Mouse (Mus musculus) midbrain, embryonic 12.5 days (tissue): ENCODE data around the gene Cypt15. TPM values are rescaled to one million over a fixed set of nuclear protein-coding genes. Genes with fewer than 3 reads are reported as not detected.
"Not testable (repeated sequence)": the region's sequence is repeated elsewhere in the genome, so short reads cannot be mapped to it uniquely, and the experiment has no call there.

Experiments used
- ATAC-seq: fragments of 200-750 bp; cut with Nextera tagmentation; 2 replicates; pipeline ENCODE4 v1.8.0; 2017; ENCODE audit warnings: low read depth, moderate TSS enrichment, moderate library complexity; ENCODE audit not compliant: low FRiP score
- H3K27ac ChIP-seq: fragments of 300-500 bp; sonication (generic); replicated peaks from 2 replicates; pipeline ENCODE4 v1.5.1; 2016; ENCODE audit warnings: mild to moderate bottlenecking
- H3K27me3 ChIP-seq: fragments of 300-500 bp; sonication (generic); 2 replicates; pipeline ENCODE4 v1.6.1; 2016; ENCODE audit warnings: mild to moderate bottlenecking
- H3K36me3 ChIP-seq: fragments of 300-500 bp; sonication (generic); 2 replicates; pipeline ENCODE4 v1.6.1; 2016
- H3K4me1 ChIP-seq: fragments of 300-500 bp; sonication (generic); 2 replicates; pipeline ENCODE4 v1.6.1; 2016
- H3K4me2 ChIP-seq: fragments of 300-500 bp; sonication (generic); replicated peaks from 2 replicates; pipeline ENCODE4 v1.6.1; 2016; ENCODE audit warnings: mild to moderate bottlenecking, moderate library complexity
- H3K4me3 ChIP-seq: fragments of 300-500 bp; sonication (generic); 2 replicates; pipeline ENCODE4 v1.5.1; 2016; ENCODE audit warnings: mild to moderate bottlenecking
- H3K9ac ChIP-seq: fragments of 300-500 bp; sonication (generic); replicated peaks from 2 replicates; pipeline ENCODE4 v1.6.1; 2016; ENCODE audit warnings: mild to moderate bottlenecking, moderate library complexity
- H3K9me3 ChIP-seq: fragments of 300-500 bp; sonication (generic); 2 replicates; pipeline ENCODE4 v1.6.1; 2016; ENCODE audit warnings: mild to moderate bottlenecking
- WGBS: fragments of 180-500 bp; shearing (Covaris S2); methylation state at CpG from one replicate; pipeline ENCODE4 v1.1.7; 2016; 5-methylcytosine and 5-hydroxymethylcytosine counted together
- polyA plus RNA-seq: library from polyadenylated mRNA; unstranded; fragments of >200 nt; fragmentation: Nextera tagmentation; extraction: Ambion mirVana; gene quantifications from 2 replicates; pipeline ENCODE4 v1.2.1, GENCODE M21; 2016

The Cypt15 gene
- not detected in 2 replicates for polyA plus RNA-seq

- not testable (repeated sequence) for H3K27me3 ChIP-seq, H3K9me3 ChIP-seq, H3K4me1 ChIP-seq, H3K4me2 ChIP-seq, H3K9ac ChIP-seq, H3K4me3 ChIP-seq, H3K36me3 ChIP-seq, ATAC-seq, H3K27ac ChIP-seq
- 89% methylated on average over 1 of the region's 1 CpGs for WGBS
Measured at GRCm38 (mm10) chrX:39345967-39346366, at the start of gene Cypt15. Gene Cypt15, plus strand, starts transcription at chrX:39346267.

DNA sequence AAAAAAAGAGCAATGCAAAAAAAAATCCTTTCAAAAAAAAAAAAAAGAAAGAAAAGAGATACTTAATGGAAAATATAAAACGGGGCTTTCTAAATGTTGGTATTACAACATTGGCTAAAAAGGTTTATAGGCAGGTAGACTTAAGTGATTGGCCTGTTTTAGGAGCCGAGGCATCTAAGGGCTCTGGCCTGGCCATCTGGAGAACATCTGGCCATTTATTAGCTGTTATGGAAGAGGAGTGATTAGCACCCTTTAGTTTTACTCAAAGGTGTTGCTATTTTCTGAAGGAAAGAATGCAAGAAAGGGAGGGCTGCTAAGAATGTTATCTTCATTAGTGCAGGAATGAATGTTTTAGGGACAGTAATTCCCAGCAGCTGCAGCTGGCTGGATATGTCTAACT lies 24.9 kb downstream of the Cypt15 start:
- ATAC-seq, result no peak
- Histone ChIP-seq H3K27ac (no peak overlapping the region), H3K4me1 (no peaks in the 10 kb centered on the region), H3K27me3 (no peaks in the 10 kb centered on the region), H3K9ac (no peak overlapping the region), H3K36me3 (no peaks in the 10 kb centered on the region), H3K4me2 (no peak overlapping the region), H3K4me3 (no peak overlapping the region), H3K9me3 (no peaks in the 10 kb centered on the region)
- WGBS, result 84% methylated on average over 2 of the region's 2 CpGs

DNA sequence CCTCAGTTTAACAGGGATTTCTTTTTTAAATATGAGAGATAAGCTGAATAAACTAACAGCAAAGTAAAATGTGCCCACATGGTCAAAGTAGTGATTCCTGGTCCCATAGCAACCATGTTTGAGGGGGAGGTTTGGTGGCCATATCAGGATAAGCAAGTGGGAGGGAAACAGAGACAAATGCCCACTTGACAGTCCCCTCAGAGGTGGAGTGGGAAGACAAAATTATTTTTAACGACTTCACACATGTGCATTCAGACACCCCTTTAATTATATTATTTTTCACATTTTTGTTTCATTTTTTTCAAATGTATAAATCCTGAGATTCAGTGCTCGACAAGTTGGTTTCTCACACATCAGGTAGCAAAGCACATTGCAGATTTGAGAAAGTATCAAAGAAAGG lies 32.8 kb downstream of the Cypt15 start:
- Histone ChIP-seq H3K27ac (no peak overlapping the region), H3K9me3 (no peaks in the 10 kb centered on the region), H3K4me2 (no peak overlapping the region), H3K27me3 (no peaks in the 10 kb centered on the region), H3K36me3 (no peaks in the 10 kb centered on the region), H3K4me1 (no peaks in the 10 kb centered on the region), H3K4me3 (no peak overlapping the region), H3K9ac (no peak overlapping the region)
- WGBS, result 86% methylated on average over 2 of the region's 2 CpGs
- ATAC-seq, result no peak

- no peaks in the 10 kb centered on the region for H3K9me3 ChIP-seq
- H3K4me3 ChIP-seq, result no peak overlapping the region
- WGBS, result 73% methylated on average over 2 of the region's 2 CpGs
- no peak overlapping the region for H3K27ac ChIP-seq
- H3K4me1 ChIP-seq, result no peaks in the 10 kb centered on the region
- no peak for ATAC-seq
- H3K36me3 ChIP-seq, result no peaks in the 10 kb centered on the region
- no peaks in the 10 kb centered on the region for H3K27me3 ChIP-seq
- H3K9ac ChIP-seq, result no peak overlapping the region
- H3K4me2 ChIP-seq, result no peak overlapping the region
Measured at GRCm38 (mm10) chrX:39383806-39384205, 37.7 kb downstream of the Cypt15 start.
